Mouse (Mus musculus) left cerebral cortex, adult 18-20 months (tissue): ENCODE results near the gene Samd10. TPM values are rescaled to one million over a fixed set of nuclear protein-coding genes. Genes with fewer than 3 reads are reported as not detected.

ENCODE experiments used
- DNase-seq, 2 experiments: peaks; one replicate each; pipeline ENCODE4 v3.0.0; 2021 to 2022; ENCODE audit warnings: low spot score in 2 of 2, mixed read lengths in 1 of 2
- total RNA-seq, 2 experiments: library from RNA; stranded (reverse); gene quantifications; 2 replicates each; pipeline ENCODE4 v1.2.3; 2021

Gene Samd10
- total RNA-seq, 2 experiments from 2014 or later: 20.8 to 23.5 TPM

DNA sequence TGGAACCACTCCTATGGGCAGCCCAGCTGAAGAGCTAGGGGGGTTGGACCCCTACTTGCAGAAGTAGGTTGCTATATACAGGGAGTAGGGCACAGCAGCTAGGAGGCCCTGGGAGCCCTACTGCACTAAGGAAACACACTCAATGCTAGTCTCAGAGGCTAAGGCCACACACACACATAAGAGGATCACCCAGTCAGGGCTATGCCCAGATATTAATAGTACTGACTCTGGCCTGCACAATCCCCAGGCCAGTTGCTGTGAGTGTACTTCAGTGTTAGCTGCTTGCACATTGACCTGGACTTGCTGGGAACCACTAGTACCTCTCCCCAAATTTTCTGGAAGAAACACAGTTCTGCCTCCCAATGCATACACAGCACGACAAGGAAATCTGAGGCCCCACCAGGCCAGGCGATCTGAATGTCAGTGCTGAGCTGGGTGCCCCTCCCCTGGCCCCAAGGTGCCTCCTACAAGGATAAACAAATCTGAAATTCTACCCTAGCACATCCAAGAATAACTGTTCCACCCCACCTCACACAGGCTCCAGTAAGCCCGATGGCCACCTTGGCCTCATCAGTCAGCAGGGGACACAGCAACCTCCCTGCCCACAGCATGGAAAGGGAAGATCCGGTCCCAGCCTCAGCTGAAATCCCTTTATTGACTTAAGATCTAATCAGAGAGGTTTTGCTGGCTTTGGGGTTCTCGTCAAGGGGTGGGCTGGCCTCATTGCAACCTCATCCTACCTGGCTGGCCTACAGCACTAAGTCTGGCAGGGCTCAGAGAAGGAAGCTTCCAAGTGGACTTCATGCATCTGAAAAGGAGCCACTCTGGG is 20.0 kb downstream of the Samd10 start:
- DNase-seq: no peak

DNA sequence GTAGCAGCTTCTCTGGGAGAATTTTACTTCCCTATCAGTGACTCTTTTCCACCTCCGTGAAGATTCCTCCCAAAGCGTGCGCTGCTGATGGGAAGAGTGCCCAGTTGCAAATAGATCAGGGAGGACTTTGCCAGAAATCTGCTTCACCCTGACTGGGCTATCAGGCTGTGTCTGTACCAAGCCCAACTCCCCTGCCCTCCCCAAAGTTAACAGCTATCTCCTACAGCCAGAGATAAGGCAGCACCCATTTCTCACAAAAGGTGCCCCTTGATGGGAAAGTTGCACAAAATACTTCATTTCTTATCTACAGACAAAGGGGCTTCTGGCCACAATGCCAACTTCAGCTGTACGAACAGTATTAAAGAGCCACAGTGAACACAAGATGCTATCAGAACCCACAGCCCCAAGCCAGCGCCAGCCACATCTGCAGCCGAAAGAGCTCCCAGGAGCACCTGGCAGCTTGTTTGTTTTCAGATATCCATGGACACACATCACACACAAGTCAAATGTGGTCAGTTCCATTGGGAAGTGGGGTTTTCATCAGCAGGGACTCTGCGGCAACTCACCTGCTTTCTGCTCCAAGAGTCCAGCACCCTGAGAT is 20.9 kb downstream of the Samd10 start:
- no peak for DNase-seq

DNA sequence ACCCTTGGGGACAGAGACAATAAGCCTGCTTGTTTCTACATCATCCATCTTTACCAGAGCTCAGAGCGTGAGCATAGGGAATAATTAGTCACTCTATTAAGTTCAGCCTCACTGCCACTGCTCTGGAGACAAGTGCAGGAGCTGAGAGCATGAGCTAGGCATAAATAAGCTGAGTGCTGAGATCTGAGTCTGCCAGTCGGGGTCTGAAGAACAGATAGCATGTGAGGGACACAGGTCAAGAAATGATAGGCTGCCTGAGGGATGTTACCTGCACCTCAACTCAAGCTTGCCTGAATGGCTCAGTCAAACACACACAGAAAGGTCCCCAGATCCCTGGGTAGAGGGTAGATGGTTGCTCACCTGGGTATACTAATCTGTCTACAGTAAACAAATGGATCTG is 21.9 kb downstream of the Samd10 start:
- DNase-seq: no peak

DNA sequence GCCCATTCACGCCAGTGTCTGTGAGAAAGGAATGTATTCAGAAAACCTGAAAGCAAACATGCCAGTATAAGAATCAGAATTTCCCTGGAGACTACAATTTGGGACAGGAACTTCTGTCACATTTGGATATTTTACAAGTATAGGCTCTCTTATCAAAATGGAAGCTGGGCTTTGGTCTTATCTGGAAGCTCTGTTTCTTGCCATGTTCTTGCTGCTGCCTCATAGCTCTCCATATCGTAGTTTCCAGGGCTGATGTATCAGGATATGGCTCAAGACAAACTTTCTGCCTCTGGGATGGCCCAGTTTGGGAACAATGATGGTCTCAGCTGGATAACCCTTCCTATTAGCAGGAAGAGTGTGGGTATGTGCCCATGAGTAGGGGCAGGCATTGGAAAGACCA is 22.4 kb downstream of the Samd10 start:
- DNase-seq: no peak

DNA sequence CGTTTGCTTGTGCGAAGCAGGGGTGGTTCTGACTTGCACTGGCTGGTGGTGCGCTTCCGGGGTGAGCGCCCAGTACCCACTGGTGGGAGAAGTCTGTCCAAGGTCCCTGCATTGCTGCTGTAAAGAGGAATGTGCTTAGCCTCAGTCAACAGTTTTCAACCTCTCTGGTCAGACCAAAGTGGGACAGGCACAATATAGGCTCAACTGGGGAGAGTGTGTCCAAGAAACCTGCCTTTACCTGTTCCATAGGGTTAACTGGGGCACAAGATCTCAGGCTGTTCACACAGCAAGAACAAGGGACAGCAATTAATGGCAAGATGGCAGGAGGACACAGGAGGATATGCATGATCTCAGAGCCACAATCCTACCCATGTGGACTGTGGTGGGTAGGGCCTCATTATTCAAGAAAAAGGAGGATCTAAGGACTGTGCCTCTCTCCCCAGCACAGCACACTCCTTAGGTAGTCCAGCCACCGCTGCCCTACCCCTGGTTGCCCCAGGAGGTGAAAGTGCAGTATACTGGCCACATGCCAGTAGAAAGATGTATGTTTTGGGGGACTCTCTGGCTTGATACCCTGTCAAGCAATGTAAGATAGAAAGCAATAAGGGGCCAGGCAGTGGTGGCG is 24.0 kb downstream of the Samd10 start:
- DNase-seq: no peak

DNA sequence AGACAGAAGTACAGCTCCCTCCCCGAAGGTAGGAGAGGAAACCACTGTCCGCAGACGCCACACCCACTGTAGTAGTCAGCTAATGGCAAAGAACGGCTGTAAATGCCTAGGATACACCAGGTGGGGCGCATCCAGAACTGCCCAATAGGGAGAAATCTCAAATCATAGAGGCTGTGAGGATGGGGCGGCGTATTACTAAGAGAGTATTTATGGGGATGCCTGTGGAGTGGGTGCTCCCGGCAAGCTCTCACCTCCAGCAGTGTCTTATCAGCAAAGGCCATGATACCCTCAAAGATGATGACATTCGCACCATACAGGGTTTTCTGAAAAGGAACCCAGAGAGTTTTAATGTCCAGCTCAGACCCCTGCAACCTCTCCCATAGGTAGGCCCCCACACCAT is 25.1 kb downstream of the Samd10 start:
- DNase-seq: no peak

DNA sequence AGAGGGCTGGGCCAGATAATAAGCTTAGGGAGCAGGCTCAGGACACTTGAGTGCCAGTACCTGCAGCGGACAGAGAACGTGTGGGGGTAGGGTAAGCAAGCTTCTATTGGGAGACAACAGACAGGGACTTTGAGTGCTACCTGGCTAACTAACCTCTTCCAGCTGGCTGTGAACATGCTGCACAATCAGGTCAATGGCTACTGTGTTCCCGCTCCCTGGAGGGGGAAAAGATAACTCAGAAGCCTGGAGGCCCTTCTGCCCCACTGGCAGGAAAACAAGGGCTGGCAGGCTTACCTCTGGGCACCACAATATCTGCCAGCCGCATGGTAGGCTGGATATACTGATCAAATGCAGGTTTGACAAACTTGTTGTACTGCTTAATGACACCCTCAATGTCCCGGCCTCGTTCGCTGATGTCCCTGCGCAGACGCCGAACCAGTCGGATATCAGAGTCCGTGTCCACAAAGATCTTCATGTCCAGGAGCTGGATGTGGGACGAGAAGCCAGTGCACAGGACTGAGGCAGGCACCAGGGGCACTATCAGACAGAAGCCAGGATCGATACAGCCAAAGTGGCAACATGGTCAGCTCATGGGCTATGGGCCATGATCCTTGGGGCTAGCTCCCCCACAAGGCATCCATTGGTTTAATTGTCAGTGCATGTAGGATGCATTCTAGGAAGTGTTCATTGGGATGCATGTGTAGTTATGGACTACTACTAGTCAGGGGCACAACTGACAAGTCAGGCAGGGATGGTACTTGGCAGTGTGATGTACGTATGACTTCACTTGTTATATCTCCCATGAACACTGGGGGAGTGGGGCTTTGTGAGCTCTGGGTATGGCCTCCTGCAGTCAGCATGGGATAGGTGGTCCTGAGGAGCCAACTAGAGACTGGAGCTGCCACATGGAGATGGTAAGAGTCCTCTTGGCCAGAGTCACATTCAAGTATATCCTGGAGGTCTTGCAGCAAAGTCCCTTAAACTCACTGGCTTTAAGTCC is 25.8 kb downstream of the Samd10 start:
- DNase-seq: no peak

DNA sequence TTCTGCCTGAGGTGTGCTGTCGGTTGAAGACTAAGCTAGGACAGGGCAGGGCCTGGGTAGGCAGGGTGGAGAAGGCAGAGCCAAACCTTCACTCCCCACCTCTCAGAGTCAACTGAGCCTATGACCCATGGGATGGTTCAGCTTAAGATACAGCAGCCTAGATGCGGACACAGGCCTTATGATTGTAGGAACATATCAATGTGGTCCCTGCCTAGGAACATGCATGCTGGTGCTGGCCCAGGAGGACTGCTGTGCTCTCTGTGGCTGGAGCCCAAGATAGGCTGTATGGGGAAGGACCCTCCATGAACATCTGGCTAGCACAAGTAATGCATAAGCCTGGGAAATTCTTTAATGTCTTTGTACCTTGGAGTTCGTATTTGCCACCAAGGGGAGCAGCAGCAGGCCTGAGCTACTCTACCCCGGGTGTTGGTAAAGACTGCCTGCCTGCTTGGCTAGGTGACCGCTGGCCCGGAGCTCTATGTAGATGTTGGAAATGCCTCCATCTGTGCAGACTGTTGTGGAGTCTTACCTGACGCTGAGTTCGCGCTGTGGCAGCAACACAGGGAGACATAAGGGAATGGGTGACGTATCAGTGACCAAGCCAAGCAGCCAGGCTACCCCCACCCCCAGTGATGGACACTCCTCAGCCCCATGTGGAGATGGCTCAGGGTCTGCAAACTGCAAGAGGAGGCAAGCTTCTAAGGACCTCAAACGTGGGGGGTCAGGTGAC is 26.9 kb downstream of the Samd10 start:
- no peak for DNase-seq

DNA sequence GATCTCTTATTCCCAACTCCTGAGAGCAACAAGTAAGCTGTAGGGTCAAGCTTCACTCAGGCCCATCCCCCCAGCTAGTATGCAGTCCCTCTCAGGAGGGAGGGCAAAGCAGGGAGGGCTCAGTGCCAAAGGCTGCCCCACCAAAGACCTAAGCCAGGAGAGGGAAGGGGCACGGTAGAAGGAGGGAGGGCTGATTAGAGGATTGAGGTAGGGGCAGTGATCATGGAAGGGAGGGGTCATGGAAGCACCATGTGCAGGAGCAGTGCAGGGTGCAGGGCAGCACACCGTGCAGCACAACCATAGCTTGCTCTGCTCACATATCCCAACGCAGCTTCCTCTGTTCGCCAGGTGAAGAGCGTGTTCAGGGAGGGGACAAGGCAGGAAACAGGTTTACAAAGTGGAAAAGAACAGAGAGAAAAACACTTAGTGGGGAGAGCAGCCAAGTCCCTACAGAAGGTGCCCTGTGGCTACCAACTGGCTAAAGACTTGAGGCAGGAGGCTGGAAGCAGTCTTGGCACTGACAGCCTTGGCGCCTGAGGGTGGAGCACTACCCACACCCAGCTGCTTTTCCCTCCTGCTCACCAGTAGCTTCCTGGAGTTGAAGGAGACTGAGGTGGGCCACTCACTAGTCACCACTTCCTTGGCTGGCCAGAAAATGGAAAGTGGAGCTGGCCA is 28.0 kb downstream of the Samd10 start:
- peak; percentile 26 to 60 for DNase-seq

DNA sequence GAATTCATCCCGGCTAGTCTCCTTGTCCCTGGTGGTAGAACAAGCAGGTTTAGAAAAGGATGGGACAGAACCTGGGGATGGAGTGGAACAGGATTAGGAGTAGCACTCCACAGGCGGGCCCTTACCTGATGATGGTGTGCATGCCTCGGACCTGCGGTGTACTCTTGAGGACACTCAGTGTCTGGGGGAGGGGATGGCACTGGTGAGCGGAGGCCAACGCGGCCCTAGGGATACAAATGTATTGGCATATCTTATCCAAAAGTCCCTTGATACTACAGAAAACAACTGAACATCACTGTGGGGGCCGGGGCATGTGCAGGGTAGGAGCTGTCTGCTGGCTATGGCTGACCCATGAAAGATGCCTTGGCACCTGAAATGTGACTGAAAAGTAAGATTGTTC is 28.6 kb downstream of the Samd10 start:
- no peak for DNase-seq

DNA sequence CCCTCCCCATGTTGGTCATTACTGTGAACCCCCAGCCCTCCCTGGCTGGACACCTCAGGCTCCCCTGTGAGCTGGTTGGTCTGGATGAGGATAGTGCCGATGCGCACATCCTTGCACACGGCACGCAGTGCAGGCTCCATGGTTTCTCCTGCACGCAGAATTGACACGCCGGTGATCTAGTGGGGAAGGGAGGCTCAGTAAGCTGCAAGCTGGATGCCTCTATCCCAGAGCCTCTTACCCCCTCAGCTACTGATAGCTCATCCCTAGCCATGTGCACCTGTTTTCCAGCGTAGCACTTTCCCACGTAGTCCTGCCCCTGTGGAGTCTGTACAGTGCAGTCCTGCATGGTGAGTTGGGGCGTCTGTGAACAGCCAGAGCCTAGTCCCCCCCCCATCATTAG is 29.2 kb downstream of the Samd10 start:
- no peak for DNase-seq

DNA sequence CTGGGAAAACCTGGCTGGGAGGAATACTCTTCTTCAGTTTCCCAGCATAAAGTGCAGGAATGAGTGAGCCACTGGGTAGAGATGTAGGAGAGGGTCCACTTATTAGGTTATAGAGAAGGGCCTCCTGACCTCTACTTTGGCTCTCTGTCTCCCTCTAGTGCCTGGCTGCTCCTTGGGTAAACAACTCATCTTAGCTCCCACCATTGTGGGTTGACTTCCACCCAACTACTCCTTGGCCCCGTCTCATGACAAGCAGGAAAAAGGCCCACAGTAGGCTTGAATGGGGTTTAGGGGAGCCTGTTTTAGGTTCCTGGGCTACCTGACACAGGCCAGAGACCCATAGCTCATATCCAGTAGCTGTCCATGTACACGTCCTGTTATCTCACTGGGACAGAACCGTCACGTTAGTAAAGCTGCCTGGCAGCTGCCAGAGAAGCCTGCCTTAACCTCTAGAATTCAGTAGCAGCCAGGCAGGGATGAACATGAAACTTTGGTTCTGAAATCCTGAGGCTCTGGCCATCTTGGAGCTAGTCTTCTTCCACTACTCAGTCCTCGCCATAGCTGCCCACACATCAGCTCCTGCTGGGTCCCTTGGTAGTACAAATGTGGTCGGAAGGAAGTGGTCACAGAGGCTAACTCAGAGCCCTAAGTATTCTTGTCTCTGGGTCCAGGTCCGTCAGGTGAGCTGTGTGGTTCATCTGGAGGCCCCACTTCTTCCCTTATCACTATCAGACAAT is 30.6 kb downstream of the Samd10 start:
- DNase-seq: no peak

DNA sequence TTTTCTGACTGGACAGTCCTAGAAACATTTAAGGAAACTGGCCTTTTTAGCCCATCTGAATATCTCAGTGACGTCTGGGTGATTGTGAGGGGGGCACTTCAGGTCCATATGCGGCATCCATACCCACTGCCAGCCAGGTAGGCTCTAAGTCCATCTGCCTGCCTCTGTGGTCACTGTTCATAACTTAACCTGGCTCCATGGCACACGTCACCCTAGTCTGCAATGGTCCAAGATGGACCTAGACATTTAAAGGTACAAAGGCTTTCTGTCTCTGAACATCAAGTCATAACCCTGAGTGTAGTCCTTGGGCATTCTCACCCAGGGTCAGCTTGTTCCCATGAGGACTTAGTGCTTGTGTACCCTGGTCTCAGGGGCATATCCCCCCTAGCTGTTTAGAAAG is 31.7 kb downstream of the Samd10 start:
- no peak for DNase-seq

DNA sequence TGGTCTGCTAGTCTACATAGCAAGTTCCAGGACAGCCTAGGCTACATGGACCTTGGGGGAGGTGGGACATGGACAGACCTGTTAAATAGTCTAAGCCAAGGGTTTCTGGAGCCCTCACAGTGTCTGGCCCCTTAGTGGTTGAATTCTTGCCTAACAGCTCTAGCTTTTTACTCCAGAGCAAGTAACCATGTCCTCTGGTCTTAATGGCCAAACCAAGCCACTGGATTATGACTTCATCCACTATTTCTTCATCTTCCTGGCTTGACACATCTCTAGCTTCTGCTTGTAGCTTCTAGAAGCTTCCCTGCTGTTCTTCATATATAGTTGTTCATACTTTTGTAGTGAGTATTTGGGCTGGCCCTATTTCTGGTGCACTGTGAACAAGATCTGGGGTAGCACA is 45.2 kb downstream of the Samd10 start:
- no peak for DNase-seq

DNA sequence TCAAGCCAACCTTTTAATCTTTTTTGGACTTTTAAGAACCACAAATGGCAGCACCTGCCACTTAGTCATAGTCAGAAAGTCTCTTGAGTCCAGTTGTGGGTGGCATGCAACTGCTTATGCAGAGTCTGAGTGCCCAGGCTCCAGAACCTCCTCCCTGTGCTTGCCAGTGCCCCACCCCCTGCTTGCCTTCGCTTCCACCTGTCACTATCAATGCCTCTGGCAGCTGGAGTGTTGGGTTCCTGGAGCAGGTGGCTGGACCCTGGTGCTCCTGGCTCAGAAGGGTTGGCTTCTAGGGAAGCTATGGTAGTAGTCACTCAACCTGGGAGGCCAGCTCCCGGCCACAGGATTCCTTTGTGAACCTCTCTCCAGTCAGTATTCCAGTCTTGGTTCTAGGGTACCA is 48.8 kb downstream of the Samd10 start:
- DNase-seq: no peak

DNA sequence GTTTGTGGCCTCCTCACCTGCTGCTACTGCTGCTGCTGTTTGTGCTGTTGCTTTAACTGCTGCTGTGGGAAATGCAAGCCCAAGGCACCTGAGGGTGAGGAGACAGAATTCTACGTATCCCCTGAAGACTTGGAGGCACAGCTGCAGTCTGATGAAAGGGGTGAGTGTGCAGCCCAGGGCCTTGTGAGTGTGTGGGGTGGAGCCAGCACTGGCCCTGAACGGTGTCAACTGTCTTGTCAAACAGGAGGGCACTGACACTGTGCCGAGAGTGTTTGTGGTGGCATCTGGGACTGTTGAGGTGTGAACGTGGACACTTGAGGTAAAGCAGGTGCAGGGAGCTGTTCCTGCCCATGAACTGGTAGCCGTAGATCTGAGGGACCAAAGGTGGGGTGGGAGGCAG is 50.3 kb downstream of the Samd10 start:
- no peak for DNase-seq

DNA sequence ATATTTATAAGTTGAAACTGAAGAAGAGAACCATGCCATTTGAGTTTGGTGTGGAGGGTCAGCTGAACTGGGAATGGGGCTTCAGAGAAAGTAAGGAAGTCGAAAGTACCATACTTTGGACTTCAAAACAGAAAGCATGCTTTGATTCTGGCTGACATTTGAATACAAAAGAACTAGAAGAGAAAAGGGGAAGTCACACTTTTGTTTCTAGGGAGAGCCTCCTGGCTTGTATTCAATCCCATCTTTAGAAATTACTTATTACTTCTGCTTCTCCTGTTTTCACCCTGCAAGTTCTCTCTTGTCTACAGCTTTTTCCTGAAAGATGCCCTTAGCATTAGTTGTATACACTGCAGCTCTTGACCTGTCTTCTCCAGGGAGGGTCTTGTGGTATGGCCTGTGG is 50.8 kb downstream of the Samd10 start:
- no peak for DNase-seq

DNA sequence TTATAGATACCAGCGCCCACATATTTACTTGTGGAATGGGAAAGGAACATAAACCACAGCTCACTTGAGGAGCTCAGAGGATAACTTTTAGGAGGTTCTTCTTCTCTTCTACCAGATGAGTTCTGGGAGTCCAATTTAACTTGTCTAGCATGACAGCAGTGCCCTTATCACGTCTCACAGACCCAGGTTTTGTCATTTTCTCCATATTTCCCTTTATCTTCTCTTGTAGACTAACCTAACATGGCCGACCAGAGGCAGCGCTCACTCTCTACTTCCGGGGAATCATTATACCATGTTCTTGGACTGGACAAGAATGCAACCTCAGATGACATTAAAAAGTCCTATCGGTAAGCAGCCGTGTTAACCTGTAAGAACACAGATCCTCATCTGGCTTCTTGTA is 52.9 kb downstream of the Samd10 start:
- DNase-seq: no peak
